Comparison of ENCODE assay signal across 8 mouse cellular contexts in the genomic region with DNA sequence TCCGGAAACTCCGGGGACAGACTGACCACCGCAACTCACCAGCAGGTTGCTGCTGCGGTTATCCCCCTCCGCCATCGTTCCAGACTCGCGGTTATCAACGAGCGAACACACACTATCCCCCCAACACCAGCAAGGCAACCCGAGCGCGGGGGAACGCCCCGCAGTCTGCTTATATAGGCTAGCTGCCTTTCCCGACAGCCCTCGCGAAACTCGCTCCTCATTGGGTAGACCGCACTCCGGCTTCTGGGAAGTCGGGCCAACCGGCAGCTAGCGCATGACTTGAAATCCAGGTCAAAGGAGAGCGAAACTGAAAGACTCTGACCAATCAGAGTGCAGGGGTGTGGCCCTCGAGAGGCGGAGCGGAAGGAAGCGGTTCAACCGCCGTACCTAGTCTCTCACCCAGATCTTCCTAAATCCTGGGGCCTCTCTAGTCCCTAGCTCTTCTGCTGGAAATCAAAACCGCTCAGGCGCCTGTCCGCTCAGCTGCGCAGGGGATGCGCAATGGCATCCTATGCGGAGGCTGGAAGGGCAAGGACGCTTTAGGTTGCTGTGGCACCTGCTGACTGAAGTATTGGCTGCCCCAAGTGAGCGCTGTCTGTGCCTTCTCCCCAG. TPM values are rescaled to one million over a fixed set of nuclear protein-coding genes. Genes with fewer than 3 reads are reported as not detected.
DNase-seq lines count a peak whose midpoint lies in the region; ATAC-seq and TF ChIP-seq lines count a peak whose summit lies in the region.

A gene (minus strand): TSS at position 233 of the 612 bp plus-strand sequence.

- peaks cover 2% of the 10 kb centered on the region; the same call in 1 of the 2 replicates for H3K36me3 ChIP-seq in hindbrain, postnatal 0 days (ENCODE audit: insufficient read depth, low read length)

- TF ChIP-seq CTCF in gastrocnemius, adult 2 months (IDR thresholded peaks at IDR 0.05): no peak; the same call in 1 of the 2 replicates
- no peak; the same call in 1 of the 2 replicates for TF ChIP-seq CTCF in hindbrain, postnatal 0 days (IDR thresholded peaks at IDR 0.05; ENCODE audit: low read depth)
- TF ChIP-seq CTCF in left cerebral cortex, adult 2 months (IDR thresholded peaks at IDR 0.05): no peak

- intact Hi-C loops in gastrocnemius, adult 2 months (cut with DNase I): loop anchor here (10.0 kb wide), 2 partner anchors 165 to 585 kb away; a partner anchor contains a TSS
- intact Hi-C loops in left cerebral cortex, adult 2 months (cut with DNase I): loop anchor here (1.0 kb wide), 1 partner anchor 13 kb away; a partner anchor contains a TSS

- H3K4me3 ChIP-seq in gastrocnemius, adult 2 months: peak within 1 kb of the TSS; percentile 84
- H3K4me3 ChIP-seq in hindbrain, postnatal 0 days (ENCODE audit: low read length): peak within 1 kb of the TSS; percentile 96
- H3K4me3 ChIP-seq in left cerebral cortex, adult 2 months: peak within 1 kb of the TSS; percentile 62

- under 1% methylated on average over 39 of the region's 39 CpGs for WGBS in hindbrain, postnatal 0 days

- peak within 1 kb of the TSS; percentile 91 for H3K27ac ChIP-seq in gastrocnemius, adult 2 months
- peak within 1 kb of the TSS; percentile 90 for H3K27ac ChIP-seq in hindbrain, postnatal 0 days
- H3K27ac ChIP-seq in left cerebral cortex, adult 2 months: peak within 1 kb of the TSS; percentile 89

- peak; percentile 99 for DNase-seq in ZHBTc4 (ENCODE audit: low read depth, low spot score)
- DNase-seq in gastrocnemius, adult 2 months: peak; percentile 98
- peak; percentile 99 for DNase-seq in hindbrain, postnatal 0 days (ENCODE audit: low spot score)
- peak; percentile 95 to 96 for DNase-seq in left cerebral cortex, adult 2 months (ENCODE audit: extremely low spot score in 1 of 2, low spot score in 2 of 2)
- DNase-seq in right cerebral cortex, adult 2 months (ENCODE audit: low spot score in 2 of 2): peak; percentile 94 to 97
- DNase-seq in urinary bladder, postnatal 14 days (ENCODE audit: low spot score): peak; percentile 97

- H3K4me2 ChIP-seq in hindbrain, postnatal 0 days (ENCODE audit: low read depth, low read length): peak within 1 kb of the TSS; percentile 85

- peak within 1 kb of the TSS; percentile 85 for H3K9ac ChIP-seq in hindbrain, postnatal 0 days (replicated peaks; ENCODE audit: low read length)

- peak; percentile 93 for ATAC-seq in common myeloid progenitor, adult 5-6 weeks (replicated peaks; ENCODE audit: low read depth, poor library complexity, severe bottlenecking)
- peak; percentile 99 for ATAC-seq in hindbrain, postnatal 0 days
- ATAC-seq in megakaryocyte, adult 5-6 weeks (ENCODE audit: poor library complexity, severe bottlenecking): peak; percentile 94

- no peaks in the 10 kb centered on the region for H3K9me3 ChIP-seq in hindbrain, postnatal 0 days (ENCODE audit: low read length)

- no peaks in the 10 kb centered on the region for H3K27me3 ChIP-seq in hindbrain, postnatal 0 days (ENCODE audit: insufficient read depth, low read length)

- peaks cover 14% of the 10 kb centered on the region; the same call in 1 of the 2 replicates for H3K4me1 ChIP-seq in hindbrain, postnatal 0 days (ENCODE audit: insufficient read depth, low read length)

RNA-seq across cellular contexts. Expression of the gene that starts here (rescaled TPM):
- total RNA-seq in common myeloid progenitor, adult 5-6 weeks (2017): 246 and 295 TPM in 2 replicates
- total RNA-seq in gastrocnemius, adult 2 months (2021): 10 to 100 TPM in 1 of 2 experiments, 1 to 10 TPM in 1; 7.9 to 11.2 TPM
- total RNA-seq in hindbrain, postnatal 0 days (2014; rRNA removed): 643 and 734 TPM in 2 replicates
- polyA plus RNA-seq in hindbrain, postnatal 0 days (2015; fragmentation: Nextera tagmentation; extraction: Ambion mirVana): 747 and 812 TPM in 2 replicates
- total RNA-seq in left cerebral cortex, adult 2 months (2021): 100 to 1,000 TPM; 245 to 246 TPM
- total RNA-seq in megakaryocyte, adult 5-6 weeks (2015): 322 and 348 TPM in 2 replicates
- 267 and 301 TPM in 2 replicates for total RNA-seq in megakaryocyte, adult 5-6 weeks (2017)

Comparison
In these comparisons a context has a peak if more than half of its experiments do, and no peak if none do; other contexts are left out.
1. Peak in every context shown above with its lines: DNase-seq, ATAC-seq, H3K4me3 ChIP-seq and H3K27ac ChIP-seq.
2. RNA of the gene that starts here (total RNA-seq): 643 to 734 TPM in hindbrain, postnatal 0 days, 267 to 348 TPM in megakaryocyte, adult 5-6 weeks, 246 to 295 TPM in common myeloid progenitor, adult 5-6 weeks and 245 to 246 TPM in left cerebral cortex, adult 2 months; 7.9 to 11.2 TPM in gastrocnemius, adult 2 months; every median in the first group is over 10 times any median in the second.